Mouse (Mus musculus) stomach, embryonic 16.5 days (tissue): ENCODE data around the gene Slc28a1. TPM values are rescaled to one million over a fixed set of nuclear protein-coding genes. Genes with fewer than 3 reads are reported as not detected.
"Not testable (repeated sequence)": the region's sequence is repeated elsewhere in the genome, so short reads cannot be mapped to it uniquely, and the experiment has no call there.

Experiments
- ATAC-seq: fragments of 200-750 bp; cut with Nextera tagmentation; 2 replicates; pipeline ENCODE4 v1.8.0; 2017; ENCODE audit warnings: moderate number of reproducible peaks, moderate TSS enrichment; ENCODE audit not compliant: insufficient read depth, low FRiP score
- H3K27ac ChIP-seq: fragments of 300-500 bp; sonication (generic); 2 replicates; pipeline ENCODE4 v1.5.1; 2014; ENCODE audit warnings: low read length
- H3K27me3 ChIP-seq: fragments of 300-500 bp; sonication (generic); 2 replicates; pipeline ENCODE4 v1.6.1; 2014; ENCODE audit warnings: low read length, control low read depth, mixed read lengths; ENCODE audit not compliant: control insufficient read depth, insufficient read depth
- H3K36me3 ChIP-seq: fragments of 300-500 bp; sonication (generic); 2 replicates; pipeline ENCODE4 v1.6.1; 2014; ENCODE audit warnings: low read length; ENCODE audit not compliant: control insufficient read depth, insufficient read depth
- H3K4me1 ChIP-seq: fragments of 300-500 bp; sonication (generic); 2 replicates; pipeline ENCODE4 v1.6.1; 2014; ENCODE audit warnings: low read length, control low read depth, mixed read lengths; ENCODE audit not compliant: control insufficient read depth, insufficient read depth
- H3K4me2 ChIP-seq: fragments of 300-500 bp; sonication (generic); 2 replicates; pipeline ENCODE4 v1.6.1; 2014; ENCODE audit warnings: low read depth, low read length, mixed read lengths
- H3K4me3 ChIP-seq: fragments of 300-500 bp; sonication (generic); replicated peaks from 2 replicates; pipeline ENCODE4 v1.5.1; 2014; ENCODE audit warnings: mild to moderate bottlenecking, low read length
- H3K9ac ChIP-seq: fragments of 300-500 bp; sonication (generic); 2 replicates; pipeline ENCODE4 v1.6.1; 2014; ENCODE audit warnings: low read length
- H3K9me3 ChIP-seq: fragments of 300-500 bp; sonication (generic); replicated peaks from 2 replicates; pipeline ENCODE4 v1.6.1; 2016; ENCODE audit warnings: low read length, control low read depth; ENCODE audit not compliant: control insufficient read depth
- WGBS: fragments of 180-500 bp; shearing (Covaris S2); extraction: QIAGEN DNeasy Blood & Tissue Kit; methylation state at CpG from one replicate; pipeline ENCODE4 v1.1.7; 2014; 5-methylcytosine and 5-hydroxymethylcytosine counted together
- polyA plus RNA-seq: library from polyadenylated mRNA; unstranded; fragments of >200 nt; fragmentation: Nextera tagmentation; extraction: Ambion mirVana; gene quantifications from 2 replicates; pipeline ENCODE4 v1.2.1, GENCODE M21; 2015

Slc28a1 gene
- polyA plus RNA-seq, 1 experiment from 2014 or later = 0.77 TPM

DNA sequence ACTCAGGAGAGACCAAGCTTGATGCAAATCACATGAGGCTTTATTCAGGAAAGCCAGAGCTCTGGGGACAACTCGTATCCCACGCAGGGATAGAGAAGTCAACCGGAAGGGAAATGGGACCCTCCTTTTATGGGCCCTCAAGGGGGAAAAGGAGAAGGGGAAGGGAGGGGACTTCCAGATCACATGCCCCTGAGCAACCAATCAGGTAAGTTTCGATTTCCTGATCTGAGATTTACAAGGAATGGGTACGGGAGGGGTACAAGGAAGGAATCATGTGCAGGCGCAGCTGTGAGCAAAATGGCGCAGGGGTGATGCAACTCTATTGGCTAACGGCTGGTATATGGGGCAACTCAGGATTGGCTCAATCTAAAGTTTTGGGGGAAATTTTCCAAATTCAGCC lies 36.6 kb downstream of the Slc28a1 start:
- Histone ChIP-seq H3K36me3 (no peaks in the 10 kb centered on the region), H3K4me3 (no peak overlapping the region), H3K9ac (no peak overlapping the region), H3K27ac (no peak overlapping the region), H3K27me3 (no peaks in the 10 kb centered on the region), H3K4me2 (no peak overlapping the region), H3K4me1 (no peaks in the 10 kb centered on the region), H3K9me3 (peaks cover 4% of the 10 kb centered on the region; the same call in 1 of the 2 replicates)
- ATAC-seq = no peak
- WGBS = 94% methylated on average over 8 of the region's 8 CpGs

GRCm38 (mm10) chr7:81152306-81152705 lies 37.7 kb downstream of the Slc28a1 start:
- Histone ChIP-seq H3K9ac (no peak overlapping the region), H3K4me3 (no peak overlapping the region), H3K36me3 (no peaks in the 10 kb centered on the region), H3K9me3 (peaks cover 4% of the 10 kb centered on the region; the same call in 1 of the 2 replicates), H3K27me3 (no peaks in the 10 kb centered on the region), H3K4me1 (no peaks in the 10 kb centered on the region), H3K27ac (no peak overlapping the region), H3K4me2 (no peak overlapping the region)
- WGBS = 94% methylated on average over 10 of the region's 10 CpGs
- no peak for ATAC-seq

GRCm38 (mm10) chr7:81152826-81153225 lies 38.2 kb downstream of the Slc28a1 start:
- Histone ChIP-seq H3K27ac (no peak overlapping the region), H3K9ac (no peak overlapping the region), H3K9me3 (peaks cover 4% of the 10 kb centered on the region; the same call in 1 of the 2 replicates), H3K4me1 (no peaks in the 10 kb centered on the region), H3K4me2 (no peak overlapping the region), H3K36me3 (no peaks in the 10 kb centered on the region), H3K27me3 (no peaks in the 10 kb centered on the region), H3K4me3 (no peak overlapping the region)
- WGBS = 72% methylated on average over 7 of the region's 7 CpGs
- no peak for ATAC-seq

- Histone ChIP-seq H3K9me3 (peaks cover 4% of the 10 kb centered on the region; the same call in 1 of the 2 replicates), H3K9ac (no peak overlapping the region), H3K4me2 (no peak overlapping the region), H3K27ac (no peak overlapping the region), H3K27me3 (no peaks in the 10 kb centered on the region), H3K4me1 (no peaks in the 10 kb centered on the region), H3K36me3 (no peaks in the 10 kb centered on the region), H3K4me3 (no peak overlapping the region)
- ATAC-seq = no peak
- 83% methylated on average over 6 of the region's 6 CpGs for WGBS
These were observed 38.7 kb downstream of the Slc28a1 start for GRCm38 (mm10) chr7:81153327-81153726.

DNA sequence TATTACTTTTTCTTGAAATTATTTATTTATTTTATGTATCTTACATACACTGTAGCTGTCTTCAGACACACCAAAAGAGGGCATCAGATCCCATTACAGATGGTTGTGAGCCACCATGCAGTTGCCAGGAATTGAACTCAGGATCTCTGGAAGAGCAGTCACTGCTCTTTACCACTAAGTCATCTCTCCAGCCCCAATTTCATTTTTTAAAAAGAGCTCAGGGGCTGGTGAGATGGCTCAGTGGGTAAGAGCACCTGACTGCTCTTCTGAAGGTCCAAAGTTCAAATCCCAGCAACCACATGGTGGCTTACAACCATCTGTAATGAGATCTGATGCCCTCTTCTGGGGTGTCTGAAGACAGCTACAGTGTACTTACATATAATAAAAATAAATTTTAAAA lies 39.6 kb downstream of the Slc28a1 start:
- not testable (repeated sequence) for H3K36me3 ChIP-seq, H3K4me2 ChIP-seq, H3K4me1 ChIP-seq, H3K9me3 ChIP-seq, ATAC-seq, H3K9ac ChIP-seq, H3K27me3 ChIP-seq, H3K4me3 ChIP-seq, H3K27ac ChIP-seq

GRCm38 (mm10) chr7:81154960-81155359 lies 40.4 kb downstream of the Slc28a1 start:
- Histone ChIP-seq H3K9me3 (peaks cover 4% of the 10 kb centered on the region; the same call in 1 of the 2 replicates), H3K4me1 (no peaks in the 10 kb centered on the region), H3K36me3 (no peaks in the 10 kb centered on the region), H3K27ac (no peak overlapping the region), H3K9ac (0 out of 2 replicates have a peak overlapping the region, but pooled peaks have one; percentile 36), H3K4me3 (no peak overlapping the region), H3K4me2 (no peak overlapping the region), H3K27me3 (no peaks in the 10 kb centered on the region)
- ATAC-seq = peak; percentile 77; the same call in 1 of the 2 replicates
- 1% methylated on average over 3 of the region's 3 CpGs for WGBS

DNA sequence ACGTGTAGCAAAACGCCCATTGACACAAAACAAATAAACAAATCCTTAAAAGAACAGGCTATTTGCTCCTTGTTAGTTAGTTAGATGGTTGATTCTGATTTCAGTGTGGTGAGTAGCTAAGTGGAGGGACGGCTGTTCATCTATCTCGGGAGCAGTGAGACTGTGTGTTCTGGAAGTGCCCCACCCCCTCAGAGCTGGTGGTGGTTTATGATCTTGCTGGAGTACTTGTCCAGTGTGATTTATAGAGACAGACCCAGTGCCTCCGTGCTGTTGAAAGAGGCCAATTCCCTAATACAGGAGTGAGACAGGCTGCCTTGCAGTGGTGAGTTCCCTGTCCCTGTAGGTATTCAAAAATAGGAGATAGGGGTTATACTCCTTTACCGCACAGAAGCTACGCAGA lies 44.3 kb downstream of the Slc28a1 start:
- Histone ChIP-seq H3K36me3 (no peaks in the 10 kb centered on the region), H3K4me1 (no peaks in the 10 kb centered on the region), H3K27ac (no peak overlapping the region), H3K27me3 (no peaks in the 10 kb centered on the region), H3K4me3 (no peak overlapping the region), H3K9me3 (no peaks in the 10 kb centered on the region), H3K4me2 (no peak overlapping the region), H3K9ac (no peak overlapping the region)
- WGBS = 38% methylated on average over 7 of the region's 7 CpGs
- no peak for ATAC-seq

DNA sequence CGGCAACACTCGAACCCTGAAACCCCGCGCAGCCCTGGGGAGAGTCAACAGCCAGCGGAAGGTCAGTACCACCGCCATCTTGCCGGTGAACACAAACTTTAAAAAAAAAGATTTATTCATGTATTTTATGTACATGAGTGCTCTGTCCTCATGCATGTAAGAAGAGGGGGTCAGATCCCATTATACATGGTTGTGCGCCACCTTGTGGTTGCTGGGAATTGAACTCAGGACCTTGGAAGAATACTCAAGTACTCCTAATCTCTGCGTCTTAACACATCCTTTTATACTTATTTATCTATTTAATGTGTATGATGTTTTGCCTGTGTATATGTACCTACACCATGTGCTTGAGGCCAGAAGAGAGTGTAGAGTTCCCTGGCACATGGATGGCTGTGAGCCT lies 47.1 kb downstream of the Slc28a1 start:
- 70% methylated on average over 9 of the region's 9 CpGs for WGBS
- no peak for ATAC-seq
- no peaks in the 10 kb centered on the region for H3K27me3 ChIP-seq
- no peaks in the 10 kb centered on the region for H3K36me3 ChIP-seq
- H3K9me3 ChIP-seq = no peaks in the 10 kb centered on the region
- no peak overlapping the region for H3K27ac ChIP-seq
- H3K4me3 ChIP-seq = no peak overlapping the region
- no peak overlapping the region for H3K4me2 ChIP-seq
- H3K9ac ChIP-seq = no peak overlapping the region
- no peaks in the 10 kb centered on the region for H3K4me1 ChIP-seq

DNA sequence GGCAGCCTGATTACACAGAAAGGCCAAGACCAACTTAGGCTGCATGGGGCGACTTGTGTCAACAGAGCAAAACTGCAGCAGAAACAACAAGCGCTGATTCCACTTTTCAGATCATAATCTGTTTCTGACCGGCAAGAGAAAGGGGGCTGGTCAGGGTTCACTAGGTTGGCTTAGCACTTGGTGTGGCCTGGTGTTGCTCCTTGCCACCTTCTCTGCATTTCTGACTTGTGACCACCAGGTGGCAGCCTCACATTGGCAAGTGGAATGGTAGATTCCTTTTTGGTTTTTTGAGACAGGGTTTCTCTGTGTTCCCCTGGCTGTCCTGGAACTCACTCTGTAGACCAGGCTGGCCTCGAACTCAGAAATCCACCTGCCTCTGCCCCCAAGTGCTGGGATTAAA lies 47.7 kb downstream of the Slc28a1 start:
- Histone ChIP-seq H3K27ac (no peak overlapping the region), H3K4me1 (no peaks in the 10 kb centered on the region), H3K36me3 (no peaks in the 10 kb centered on the region), H3K9me3 (no peaks in the 10 kb centered on the region), H3K4me2 (no peak overlapping the region), H3K27me3 (no peaks in the 10 kb centered on the region), H3K4me3 (no peak overlapping the region), H3K9ac (no peak overlapping the region)
- peak; percentile 26; the same call in 1 of the 2 replicates for ATAC-seq
- WGBS = 31% methylated on average over 4 of the region's 4 CpGs

- Histone ChIP-seq H3K4me1 (no peaks in the 10 kb centered on the region), H3K4me3 (no peak overlapping the region), H3K9me3 (no peaks in the 10 kb centered on the region), H3K4me2 (no peak overlapping the region), H3K9ac (no peak overlapping the region), H3K27ac (no peak overlapping the region), H3K27me3 (no peaks in the 10 kb centered on the region), H3K36me3 (no peaks in the 10 kb centered on the region)
- ATAC-seq = no peak
- 75% methylated on average over 7 of the region's 7 CpGs for WGBS
These were observed 49.8 kb downstream of the Slc28a1 start for GRCm38 (mm10) chr7:81164411-81164810.
